Mouse (Mus musculus): ENCODE measurements around the gene Vasp. TPM values are rescaled to one million over a fixed set of nuclear protein-coding genes. Genes with fewer than 3 reads are reported as not detected.

Gene Vasp
- total and polyA plus RNA-seq, 2 experiments from 2014 or later: 35.5 to 62.6 TPM

DNA sequence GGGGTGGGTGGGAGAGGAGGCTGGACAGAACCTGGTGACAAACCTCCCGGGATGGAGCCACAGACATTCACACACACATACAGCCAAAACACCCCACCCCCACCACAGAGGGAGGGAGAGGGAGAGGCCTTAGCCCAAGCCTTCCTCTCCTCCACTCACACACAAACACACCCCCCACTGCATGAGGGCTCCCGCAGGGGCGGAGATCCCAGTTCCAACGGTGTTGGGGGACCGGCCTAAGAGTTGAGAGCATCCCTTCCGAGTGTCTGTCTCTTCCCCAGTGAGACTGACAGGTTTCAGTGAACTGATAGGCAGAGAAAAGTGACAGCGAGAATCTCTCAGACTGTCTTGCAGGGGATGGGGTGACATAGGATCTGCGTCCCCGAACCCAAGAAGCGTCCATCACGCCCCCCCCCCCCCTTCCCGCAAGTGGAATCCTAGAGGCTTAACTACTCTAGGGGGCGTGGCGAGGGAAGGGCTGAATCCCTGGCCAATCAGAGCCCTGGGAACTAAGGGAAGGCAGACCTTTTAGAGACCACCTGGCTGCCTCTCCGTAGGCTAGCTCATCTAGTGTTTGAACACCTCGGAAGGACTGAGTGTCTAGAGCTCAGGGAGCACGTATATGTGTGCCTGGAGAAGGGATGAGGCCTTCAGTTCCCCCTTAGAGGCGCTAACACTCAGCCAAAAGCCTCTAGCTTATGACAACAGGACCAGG is 36.3 kb upstream of the Vasp start:
- Histone ChIP-seq H3K9me3 (ENCODE audit: low read length) (no peaks in the 10 kb centered on the region), H3K9ac (replicated peaks; ENCODE audit: low read length) (peak overlapping the region; percentile 45; the same call in 1 of the 2 replicates), H3K4me2 (ENCODE audit: low read depth, low read length) (peak overlapping the region; percentile 99), H3K36me3 (ENCODE audit: insufficient read depth, low read length) (no peaks in the 10 kb centered on the region), H3K4me3 (ENCODE audit: low read length) (peak overlapping the region; percentile 64), H3K27ac (peak overlapping the region; percentile 58; the same call in 1 of the 2 replicates), H3K27me3 (ENCODE audit: insufficient read depth, low read length) (peaks cover 24% of the 10 kb centered on the region), H3K4me1 (ENCODE audit: insufficient read depth, low read length) (no peaks in the 10 kb centered on the region)
- WGBS: 3% methylated on average over 18 of the region's 18 CpGs
- peak; percentile 63 for ATAC-seq
- DNase-seq (ENCODE audit: low spot score): peak; percentile 81
- no peak for TF ChIP-seq CTCF (IDR thresholded peaks at IDR 0.05; ENCODE audit: low read depth)

DNA sequence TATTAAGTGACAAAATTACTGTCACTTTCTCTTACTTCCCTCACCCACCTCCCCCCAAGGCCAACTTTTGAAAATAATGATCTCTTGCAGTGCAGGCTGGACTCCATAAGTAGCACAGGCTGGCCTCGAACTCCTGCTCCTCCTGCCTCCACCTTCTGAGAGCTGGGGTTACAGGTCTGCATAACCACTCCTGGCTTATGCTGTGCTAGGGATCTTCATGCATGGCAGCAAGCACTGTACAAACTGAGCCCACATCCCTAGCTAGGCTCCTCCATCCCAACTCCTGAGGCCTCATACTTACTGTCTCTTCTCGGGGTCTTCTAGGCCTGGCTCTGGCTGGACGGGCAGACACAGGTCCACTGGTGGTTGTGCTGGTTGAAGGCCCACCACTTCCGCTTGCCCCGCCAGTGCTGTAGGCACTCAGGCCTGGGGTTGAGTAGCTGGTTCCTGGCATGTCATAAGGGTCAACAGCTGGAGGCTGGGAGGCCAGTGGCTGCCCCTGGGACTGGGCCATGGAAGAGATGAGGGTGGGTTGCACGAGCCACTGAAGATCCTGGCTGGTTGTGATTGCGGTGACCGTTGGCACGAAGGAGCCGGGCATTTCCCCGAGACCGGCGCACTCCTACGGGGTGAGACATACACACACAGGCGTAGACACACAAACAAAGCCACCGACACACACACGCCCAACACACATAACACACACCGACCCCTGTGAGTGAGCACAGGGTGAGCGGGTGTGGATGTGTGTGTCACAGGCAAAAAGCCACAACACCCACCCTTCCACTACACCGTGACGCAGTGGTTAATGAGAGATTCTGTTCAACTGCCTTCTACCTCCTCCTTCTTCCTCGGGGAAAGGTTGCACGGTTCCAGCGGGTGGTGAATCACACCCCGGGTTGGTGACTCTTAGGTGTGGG is 35.5 kb upstream of the Vasp start:
- Histone ChIP-seq H3K9ac (replicated peaks; ENCODE audit: low read length) (no peak overlapping the region), H3K27ac (no peak overlapping the region), H3K4me3 (ENCODE audit: low read length) (no peak overlapping the region), H3K9me3 (ENCODE audit: low read length) (no peaks in the 10 kb centered on the region), H3K4me1 (ENCODE audit: insufficient read depth, low read length) (no peaks in the 10 kb centered on the region), H3K4me2 (ENCODE audit: low read depth, low read length) (peak overlapping the region; percentile 99; the same call in 1 of the 2 replicates), H3K27me3 (ENCODE audit: insufficient read depth, low read length) (peaks cover 24% of the 10 kb centered on the region), H3K36me3 (ENCODE audit: insufficient read depth, low read length) (no peaks in the 10 kb centered on the region)
- ATAC-seq (no peak), DNase-seq (ENCODE audit: low spot score) (no peak)
- TF ChIP-seq CTCF (IDR thresholded peaks at IDR 0.05; ENCODE audit: low read depth): no peak
- 70% methylated on average over 25 of the region's 25 CpGs for WGBS

DNA sequence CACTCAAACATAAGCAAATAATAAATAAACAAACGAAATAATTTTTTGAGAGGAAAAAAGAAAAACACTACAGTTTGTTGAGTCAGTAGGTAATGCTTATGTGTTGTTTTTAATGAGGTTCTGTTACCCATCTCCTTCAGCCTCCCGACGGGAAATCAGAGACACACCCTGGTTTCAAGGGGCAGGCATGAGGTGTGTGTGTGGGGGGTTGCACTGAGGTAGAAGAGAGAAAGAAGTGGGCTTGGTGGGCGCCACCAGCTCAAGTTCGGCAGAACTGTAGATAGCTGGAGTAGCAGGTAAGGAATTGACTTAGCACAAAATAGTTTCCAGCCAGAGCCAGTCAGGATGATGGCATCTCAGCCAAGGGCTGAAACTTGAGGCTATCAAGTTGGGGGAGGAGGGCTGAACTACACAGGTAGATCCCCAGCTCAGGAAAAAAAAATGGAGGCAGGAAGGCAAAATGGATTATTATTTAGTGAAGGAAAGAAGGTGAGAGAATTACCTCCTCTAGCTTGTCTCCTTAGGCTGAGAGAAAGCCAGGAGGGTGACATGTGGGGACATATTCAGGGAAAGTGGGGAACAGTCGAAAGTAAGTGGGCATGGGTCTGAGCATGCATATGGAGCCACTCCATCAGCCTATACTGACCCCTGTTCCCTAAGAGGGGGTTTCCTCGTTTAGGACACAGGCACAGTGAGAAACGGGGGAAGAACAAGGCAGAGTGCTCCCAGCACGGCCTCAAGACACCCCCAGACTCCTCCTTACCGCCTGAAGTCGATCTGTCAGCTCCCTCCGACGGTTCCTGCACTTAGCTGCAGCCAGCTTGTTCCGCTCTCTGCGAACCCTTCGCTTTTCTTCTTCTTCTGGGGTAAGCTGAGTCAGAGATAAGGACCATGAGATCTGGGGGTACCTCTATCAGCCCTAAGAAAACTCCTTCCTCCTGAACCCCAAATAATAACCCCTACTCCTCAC is 34.5 kb upstream of the Vasp start:
- DNase-seq (ENCODE audit: low spot score) (no peak), ATAC-seq (no peak)
- H3K4me2 ChIP-seq (ENCODE audit: low read depth, low read length): no peak overlapping the region
- no peak overlapping the region for H3K27ac ChIP-seq
- no peak overlapping the region for H3K9ac ChIP-seq (replicated peaks; ENCODE audit: low read length)
- TF ChIP-seq CTCF (IDR thresholded peaks at IDR 0.05; ENCODE audit: low read depth): no peak
- WGBS: 54% methylated on average over 16 of the region's 16 CpGs
- no peaks in the 10 kb centered on the region for H3K4me1 ChIP-seq (ENCODE audit: insufficient read depth, low read length)
- H3K36me3 ChIP-seq (ENCODE audit: insufficient read depth, low read length): no peaks in the 10 kb centered on the region
- H3K4me3 ChIP-seq (ENCODE audit: low read length): no peak overlapping the region
- H3K9me3 ChIP-seq (ENCODE audit: low read length): no peaks in the 10 kb centered on the region
- peaks cover 24% of the 10 kb centered on the region for H3K27me3 ChIP-seq (ENCODE audit: insufficient read depth, low read length)

DNA sequence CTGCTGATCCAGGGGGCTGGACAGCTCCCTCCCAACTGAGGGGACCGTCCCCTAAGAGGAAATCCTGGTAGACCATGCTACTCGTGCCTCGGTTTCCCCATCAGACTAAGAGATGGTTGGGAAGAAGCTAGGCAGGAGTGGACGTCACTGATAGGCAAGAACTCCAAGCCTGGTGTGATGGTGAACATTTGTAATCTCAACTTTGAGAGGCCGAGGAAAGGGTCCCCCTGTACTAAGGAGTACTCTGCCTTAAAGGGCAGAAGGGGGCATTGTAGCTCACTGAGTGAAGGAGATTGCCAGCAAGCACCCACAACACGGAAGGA is 33.8 kb upstream of the Vasp start:
- Histone ChIP-seq H3K9me3 (ENCODE audit: low read length) (no peaks in the 10 kb centered on the region), H3K9ac (replicated peaks; ENCODE audit: low read length) (peak overlapping the region; percentile 52; the same call in 1 of the 2 replicates), H3K4me2 (ENCODE audit: low read depth, low read length) (peak overlapping the region; percentile 49), H3K4me3 (ENCODE audit: low read length) (peak overlapping the region; percentile 26; the same call in 1 of the 2 replicates), H3K4me1 (ENCODE audit: insufficient read depth, low read length) (no peaks in the 10 kb centered on the region), H3K27ac (no peak overlapping the region), H3K36me3 (ENCODE audit: insufficient read depth, low read length) (no peaks in the 10 kb centered on the region), H3K27me3 (ENCODE audit: insufficient read depth, low read length) (peaks cover 24% of the 10 kb centered on the region)
- whole genome bisulfite sequencing: 13% methylated on average over 6 of the region's 6 CpGs
- no peak for DNase-seq (ENCODE audit: low spot score)
- no peak for TF ChIP-seq CTCF (IDR thresholded peaks at IDR 0.05; ENCODE audit: low read depth)
- no peak for ATAC-seq

DNA sequence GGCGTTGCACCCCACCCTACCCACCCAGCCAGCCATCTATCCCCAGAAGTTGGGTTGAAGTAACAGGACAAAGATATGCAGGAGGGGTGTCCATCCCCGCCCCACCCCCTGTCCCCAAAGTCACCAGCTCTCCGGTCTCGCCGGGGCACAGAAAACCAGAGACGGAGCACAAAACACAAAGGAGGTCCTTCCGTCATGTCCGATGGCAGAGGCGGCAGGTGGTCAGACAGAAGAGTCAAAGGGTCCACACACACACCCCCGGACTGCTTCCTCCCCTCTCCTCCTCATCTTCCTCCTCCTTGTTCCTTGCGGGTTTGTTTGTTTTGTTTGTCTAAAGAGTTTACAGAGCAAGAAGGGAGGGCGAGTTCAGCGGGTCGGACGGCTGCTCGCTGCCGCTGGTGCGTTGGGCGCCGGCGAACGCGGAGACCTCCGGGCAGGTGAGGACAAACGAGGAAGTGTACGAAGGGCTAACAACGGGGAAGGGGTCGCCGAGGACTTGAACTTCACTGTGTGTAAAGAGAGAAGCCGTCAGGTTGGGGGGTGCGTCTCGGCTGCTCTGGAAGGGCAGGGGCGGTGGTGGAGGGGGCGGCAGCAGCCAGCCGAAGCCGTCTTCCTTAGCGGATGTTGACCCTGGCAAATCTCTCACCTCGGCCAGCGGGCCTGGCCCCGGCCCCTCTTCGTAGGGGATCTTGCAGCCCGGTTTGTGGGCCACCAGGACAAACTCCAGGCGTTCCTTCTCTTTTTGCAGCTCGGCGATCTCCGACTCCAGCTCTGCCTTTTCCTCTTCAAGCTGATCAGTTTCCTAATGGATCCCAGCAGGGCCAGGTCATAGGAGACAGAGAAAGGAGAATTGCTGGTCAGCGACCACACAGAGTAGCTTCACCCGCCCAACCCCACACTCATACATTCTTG is 33.1 kb upstream of the Vasp start:
- no peaks in the 10 kb centered on the region for H3K36me3 ChIP-seq (ENCODE audit: insufficient read depth, low read length)
- no peak overlapping the region for H3K27ac ChIP-seq
- peak overlapping the region; percentile 52 for H3K9ac ChIP-seq (replicated peaks; ENCODE audit: low read length)
- no peaks in the 10 kb centered on the region for H3K4me1 ChIP-seq (ENCODE audit: insufficient read depth, low read length)
- DNase-seq (ENCODE audit: low spot score): no peak
- H3K4me3 ChIP-seq (ENCODE audit: low read length): peak overlapping the region; percentile 26
- 2% methylated on average over 47 of the region's 48 CpGs for WGBS
- TF ChIP-seq CTCF (IDR thresholded peaks at IDR 0.05; ENCODE audit: low read depth): no peak
- no peaks in the 10 kb centered on the region for H3K9me3 ChIP-seq (ENCODE audit: low read length)
- H3K4me2 ChIP-seq (ENCODE audit: low read depth, low read length): peak overlapping the region; percentile 49
- no peak for ATAC-seq
- H3K27me3 ChIP-seq (ENCODE audit: insufficient read depth, low read length): peaks cover 24% of the 10 kb centered on the region

All from hindbrain, postnatal 0 days (tissue).